Mouse (Mus musculus) spleen, adult 2 months (tissue): ENCODE measurements around the gene Stt3b. TPM values are rescaled to one million over a fixed set of nuclear protein-coding genes. Genes with fewer than 3 reads are reported as not detected.

ENCODE experiments used
- DNase-seq, 2 experiments: peaks; one replicate each; pipeline versions ENCODE4 v3.0.0 to v3.0.0-alpha.2; 2012 to 2021; ENCODE audit warnings: low spot score in 2 of 2, low read depth in 1 of 2
- H3K27ac ChIP-seq: fragments of 200-500 bp; 2 replicates; pipeline ENCODE4 v1.5.1; 2012; ENCODE audit warnings: low read length, inconsistent platforms; ENCODE audit not compliant: insufficient read depth
- H3K27me3 ChIP-seq: fragments of 200-500 bp; 2 replicates; pipeline ENCODE4 v1.6.1; 2012; ENCODE audit warnings: mild to moderate bottlenecking, moderate library complexity, low read length, inconsistent platforms; ENCODE audit not compliant: control insufficient read depth, insufficient read depth
- H3K36me3 ChIP-seq: fragments of 200-500 bp; 2 replicates; pipeline ENCODE4 v1.6.1; 2012; ENCODE audit warnings: mild to moderate bottlenecking, low read length, inconsistent platforms; ENCODE audit not compliant: control insufficient read depth, insufficient read depth
- H3K4me1 ChIP-seq: fragments of 200-500 bp; 2 replicates; pipeline ENCODE4 v1.6.1; 2011; ENCODE audit warnings: inconsistent platforms; ENCODE audit not compliant: control insufficient read depth, insufficient read depth, insufficient read length
- H3K4me3 ChIP-seq: fragments of 200-500 bp; 2 replicates; pipeline ENCODE4 v1.5.1; 2011; ENCODE audit warnings: mild to moderate bottlenecking, inconsistent platforms; ENCODE audit not compliant: insufficient read depth, insufficient read length; ENCODE audit errors: extremely low read depth
- CTCF ChIP-seq: fragments of 200-500 bp; IDR thresholded peaks from 2 replicates; pipeline ENCODE4 v1.5.1; 2011; ENCODE audit warnings: mild to moderate bottlenecking, inconsistent platforms; ENCODE audit not compliant: insufficient read depth, insufficient read length, insufficient replicate concordance; ENCODE audit errors: extremely low read depth
- POLR2A ChIP-seq: fragments of 200-500 bp; IDR thresholded peaks from 2 replicates; pipeline ENCODE4 v1.6.1; 2011; ENCODE audit warnings: low read depth, low read length, inconsistent platforms
- WGBS: fragments of 180-500 bp; shearing (Covaris S2); methylation state at CpG from one replicate; pipeline ENCODE4 v1.1.7; 2018; 5-methylcytosine and 5-hydroxymethylcytosine counted together
- polyA plus RNA-seq: library from polyadenylated mRNA; depleted of rRNA; stranded (reverse); fragments of >200 nt; gene quantifications from 2 replicates; pipeline ENCODE4 v1.2.3, GENCODE M21; 2012

The Stt3b gene
- polyA plus RNA-seq, 1 experiment: 33.5 TPM

GRCm38 (mm10) chr9:115231476-115231875 is 78.7 kb downstream of the Stt3b start:
- no peak for DNase-seq
- H3K27me3 ChIP-seq: no peaks in the 10 kb centered on the region
- H3K36me3 ChIP-seq: no peaks in the 10 kb centered on the region
- WGBS: 96% methylated on average over 3 of the region's 3 CpGs
- no peak overlapping the region for H3K4me3 ChIP-seq
- no peaks in the 10 kb centered on the region for H3K4me1 ChIP-seq
- no peak overlapping the region for H3K27ac ChIP-seq
- TF ChIP-seq CTCF (no peak), POLR2A (no peak)

- TF ChIP-seq CTCF: no peak
- no peak for TF ChIP-seq POLR2A
- H3K4me1 ChIP-seq: no peaks in the 10 kb centered on the region
- H3K4me3 ChIP-seq: no peak overlapping the region
- H3K27me3 ChIP-seq: no peaks in the 10 kb centered on the region
- no peak overlapping the region for H3K27ac ChIP-seq
- WGBS: 74% methylated on average over 3 of the region's 3 CpGs
- DNase-seq: no peak
- H3K36me3 ChIP-seq: no peaks in the 10 kb centered on the region
These were observed 80.1 kb downstream of the Stt3b start for GRCm38 (mm10) chr9:115230141-115230540.

DNA sequence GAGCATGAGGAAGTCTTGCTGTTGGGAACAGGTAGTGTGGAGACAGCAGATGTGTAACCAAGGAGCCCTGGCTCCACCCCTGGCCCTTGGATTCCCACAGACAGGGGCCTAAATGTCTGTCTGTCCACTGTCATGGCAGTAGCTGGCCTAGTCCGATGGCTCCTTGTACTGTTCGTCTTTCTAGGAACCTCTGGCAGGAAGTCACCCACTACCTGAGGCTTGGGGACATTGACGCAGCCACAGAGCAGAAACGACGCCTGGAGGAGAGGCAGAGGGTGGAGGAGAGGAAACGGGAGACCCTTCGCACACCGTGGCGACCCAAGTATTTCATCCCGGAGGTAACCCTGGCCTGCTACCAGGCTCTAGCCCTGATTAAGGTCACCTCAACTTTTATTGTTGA is 80.5 kb downstream of the Stt3b start:
- H3K4me3 ChIP-seq: no peak overlapping the region
- no peak for DNase-seq
- H3K27me3 ChIP-seq: no peaks in the 10 kb centered on the region
- no peak overlapping the region for H3K27ac ChIP-seq
- WGBS: 85% methylated on average over 10 of the region's 10 CpGs
- TF ChIP-seq POLR2A: no peak
- TF ChIP-seq CTCF: no peak
- no peaks in the 10 kb centered on the region for H3K36me3 ChIP-seq
- no peaks in the 10 kb centered on the region for H3K4me1 ChIP-seq

- no peak overlapping the region for H3K4me3 ChIP-seq
- no peak for TF ChIP-seq POLR2A
- no peak for TF ChIP-seq CTCF
- no peak for DNase-seq
- H3K36me3 ChIP-seq: no peaks in the 10 kb centered on the region
- no peaks in the 10 kb centered on the region for H3K27me3 ChIP-seq
- no peaks in the 10 kb centered on the region for H3K4me1 ChIP-seq
- no peak overlapping the region for H3K27ac ChIP-seq
- 70% methylated on average over 4 of the region's 4 CpGs for WGBS
These were observed 81.1 kb downstream of the Stt3b start for GRCm38 (mm10) chr9:115229145-115229544.

DNA sequence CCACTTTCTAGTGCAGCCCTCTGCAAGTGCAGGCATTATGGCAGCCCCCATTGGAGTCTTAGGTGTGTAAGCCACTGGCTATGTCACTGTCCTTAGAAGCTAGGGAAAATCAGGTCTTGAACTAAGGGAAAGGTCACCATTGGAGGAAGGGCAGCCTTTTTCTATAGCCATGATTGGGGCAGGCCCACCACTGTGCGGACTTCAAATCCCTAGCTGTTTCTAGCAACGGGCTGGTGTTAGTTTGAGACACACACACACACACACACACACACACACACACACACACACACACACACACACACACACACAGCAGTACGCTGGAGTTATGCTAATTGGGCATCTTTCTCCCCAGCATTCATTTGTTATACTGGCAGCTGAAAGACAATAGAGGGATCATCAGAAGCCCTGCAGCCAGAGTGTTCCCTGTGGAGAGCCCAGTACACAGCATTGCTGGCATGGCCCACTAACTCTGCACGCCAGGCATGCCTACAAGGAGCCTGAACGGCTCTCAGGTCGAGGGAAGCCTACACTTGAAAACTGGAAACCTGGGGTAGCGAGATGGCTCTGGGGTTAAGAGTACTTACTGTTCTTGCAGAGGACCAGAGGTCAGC is 85.4 kb downstream of the Stt3b start:
- DNase-seq: no peak
- no peaks in the 10 kb centered on the region for H3K27me3 ChIP-seq
- 87% methylated on average over 7 of the region's 7 CpGs for WGBS
- TF ChIP-seq POLR2A: no peak
- TF ChIP-seq CTCF: no peak
- no peaks in the 10 kb centered on the region for H3K4me1 ChIP-seq
- no peak overlapping the region for H3K27ac ChIP-seq
- H3K36me3 ChIP-seq: no peaks in the 10 kb centered on the region
- H3K4me3 ChIP-seq: no peak overlapping the region

DNA sequence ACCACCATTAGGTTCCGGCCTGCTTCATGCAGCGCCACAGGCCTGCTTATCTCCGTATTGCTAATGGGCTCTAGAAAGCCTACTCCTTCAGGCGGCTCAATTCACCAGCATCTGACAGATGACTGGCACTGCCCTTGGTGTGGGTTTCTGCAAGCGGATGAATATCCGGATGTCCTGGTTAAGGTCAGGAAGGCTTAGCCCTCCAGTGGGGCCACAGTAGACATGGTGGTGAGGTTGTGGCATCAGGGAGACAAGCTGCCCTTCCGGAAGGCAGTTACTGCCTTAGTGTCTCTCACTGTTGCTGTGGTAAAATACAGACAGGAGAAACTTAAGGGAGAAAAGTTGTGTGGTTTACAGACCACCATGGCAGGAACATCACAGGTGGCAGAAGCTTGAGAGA is 89.0 kb downstream of the Stt3b start:
- Histone ChIP-seq H3K27ac (no peak overlapping the region), H3K4me3 (no peak overlapping the region), H3K27me3 (no peaks in the 10 kb centered on the region), H3K36me3 (no peaks in the 10 kb centered on the region), H3K4me1 (no peaks in the 10 kb centered on the region)
- 78% methylated on average over 7 of the region's 7 CpGs for WGBS
- no peak for DNase-seq
- no peak for TF ChIP-seq CTCF
- TF ChIP-seq POLR2A: no peak

DNA sequence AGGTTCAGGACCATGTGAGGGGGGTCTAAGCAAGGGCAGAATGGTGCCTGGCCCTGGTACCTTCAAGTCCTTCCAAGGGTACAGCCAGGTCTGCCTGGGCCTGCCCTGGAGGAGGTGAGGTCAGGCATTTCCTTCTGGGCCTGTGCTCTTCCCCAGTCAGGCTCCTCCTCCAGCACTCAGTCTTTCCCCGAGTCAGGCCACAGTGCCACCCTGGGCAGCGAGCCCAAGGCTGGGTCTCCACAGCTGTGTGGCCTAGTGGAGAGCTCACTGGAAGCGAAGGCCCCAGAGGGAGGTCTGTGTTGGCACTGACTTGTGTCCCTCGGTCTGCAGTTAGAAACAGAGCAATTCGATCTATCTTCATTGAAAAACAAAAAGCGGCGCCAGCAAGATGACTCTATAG is 89.8 kb downstream of the Stt3b start:
- Histone ChIP-seq H3K4me1 (no peaks in the 10 kb centered on the region), H3K27me3 (no peaks in the 10 kb centered on the region), H3K27ac (no peak overlapping the region), H3K36me3 (no peaks in the 10 kb centered on the region), H3K4me3 (no peak overlapping the region)
- no peak for DNase-seq
- 60% methylated on average over 7 of the region's 7 CpGs for WGBS
- no peak for TF ChIP-seq POLR2A
- no peak for TF ChIP-seq CTCF
